Mouse (Mus musculus) gastrocnemius, postnatal 25 days (tissue): Measurements from ENCODE around the gene Ubr4. TPM values are rescaled to one million over a fixed set of nuclear protein-coding genes. Genes with fewer than 3 reads are reported as not detected.
A peak's percentile ranks its signal among the peaks of the same experiment; 100 is the strongest.
"Not testable (repeated sequence)": the region's sequence is repeated elsewhere in the genome, so short reads cannot be mapped to it uniquely, and the experiment has no call there.

Experiments
- DNase-seq: peaks from one replicate; pipeline ENCODE4 v3.0.0; 2022
- total RNA-seq, 2 experiments: library from RNA; stranded (reverse); gene quantifications; 1 replicate in 1 of 2; 2 replicates in 1 of 2; pipeline ENCODE4 v1.2.3; 2021

The Ubr4 gene
- total RNA-seq, 2 experiments from 2014 or later, result 79.0 to 90.6 TPM

GRCm38 (mm10) chr4:139488325-139488724 is 135.9 kb downstream of the Ubr4 start:
- DNase-seq, result no peak

- no peak for DNase-seq
These were observed 137.5 kb downstream of the Ubr4 start for GRCm38 (mm10) chr4:139489946-139490345.

DNA sequence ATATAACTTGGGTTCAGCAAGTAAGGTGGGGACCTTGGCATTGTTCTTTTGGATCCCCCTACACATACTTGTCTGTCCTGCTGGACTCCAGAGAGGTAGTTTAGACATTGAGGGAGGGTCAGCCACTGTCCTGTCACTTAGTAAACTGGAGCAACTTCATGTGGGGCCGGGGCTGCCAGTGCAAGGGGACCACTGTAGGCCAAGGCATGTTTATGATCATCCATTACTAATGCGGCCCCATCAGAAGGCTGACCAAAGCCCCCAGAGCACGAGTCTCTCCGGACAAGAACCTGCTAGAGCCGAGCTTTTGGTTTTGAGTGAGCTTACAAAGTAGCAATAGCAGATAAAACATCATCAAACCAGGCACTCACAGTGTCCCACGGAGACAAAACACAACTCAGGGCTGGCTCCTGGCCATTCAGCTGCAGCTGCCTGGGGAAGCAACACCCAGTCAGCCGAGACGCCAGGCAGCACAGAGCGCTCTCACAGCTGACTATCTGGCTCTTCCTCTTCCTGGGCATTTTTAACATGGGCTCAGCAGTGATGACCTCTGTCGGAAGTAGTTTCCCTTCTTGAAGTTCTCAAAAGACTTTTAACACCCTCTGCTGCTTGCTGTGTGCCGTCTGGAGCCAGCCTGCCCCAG is 138.1 kb downstream of the Ubr4 start:
- peak; percentile 78 for DNase-seq

DNA sequence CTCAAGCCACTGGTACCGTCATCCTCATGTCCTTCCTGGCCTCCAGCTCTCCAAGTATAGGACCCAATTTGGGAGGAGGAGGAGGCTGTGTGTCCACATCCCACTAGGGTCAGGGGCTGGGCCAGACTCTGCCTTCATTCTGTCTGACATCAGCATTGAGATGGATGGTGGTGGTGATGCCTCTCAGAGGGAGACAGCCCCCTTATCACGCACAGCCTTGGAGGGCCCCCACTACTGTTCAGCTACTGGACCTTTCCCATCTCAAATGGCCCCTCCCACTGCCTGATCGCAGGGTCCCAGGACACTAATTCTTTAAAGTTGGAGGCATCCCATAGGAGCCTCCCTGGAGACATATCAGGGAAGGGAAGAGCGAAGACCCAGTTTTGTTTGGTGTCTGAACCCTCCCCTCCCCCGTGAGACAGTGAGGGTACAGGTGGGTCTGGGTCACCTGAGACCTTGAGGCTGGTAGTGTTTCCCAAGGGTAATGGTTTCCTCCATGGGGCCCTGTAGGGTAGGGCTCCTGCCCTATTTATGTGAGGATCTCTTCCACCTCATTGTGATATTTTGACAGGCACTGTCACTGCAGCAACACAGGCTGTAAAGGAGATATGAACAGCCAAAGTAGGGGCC is 139.2 kb downstream of the Ubr4 start:
- no peak for DNase-seq

- DNase-seq, result no peak
These were observed 139.9 kb downstream of the Ubr4 start for GRCm38 (mm10) chr4:139492258-139492833.

GRCm38 (mm10) chr4:139493227-139494025 is 141.0 kb downstream of the Ubr4 start:
- DNase-seq, result no peak

DNA sequence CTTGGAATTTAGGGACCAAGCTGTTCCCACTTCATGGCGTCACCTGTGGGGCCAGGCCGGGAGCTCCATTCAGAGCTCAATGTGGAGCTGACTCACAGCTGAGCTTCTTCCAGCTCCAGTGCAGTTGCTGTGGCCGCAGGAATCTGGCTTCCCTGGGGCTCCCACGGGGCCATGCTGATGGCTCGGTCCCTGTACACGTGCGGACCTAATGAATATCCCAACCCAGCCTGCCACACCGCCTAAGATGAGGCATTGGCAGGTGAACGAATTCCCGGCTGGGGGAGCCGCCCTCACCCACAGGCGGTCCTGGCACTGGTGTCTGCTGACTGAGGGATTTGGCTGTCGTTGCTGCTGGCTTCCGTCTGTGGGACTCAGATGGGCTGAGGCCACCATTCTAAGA is 148.4 kb downstream of the Ubr4 start:
- DNase-seq, result peak; percentile 76

- DNase-seq, result no peak
These were observed 149.3 kb downstream of the Ubr4 start for GRCm38 (mm10) chr4:139501702-139502101.

DNA sequence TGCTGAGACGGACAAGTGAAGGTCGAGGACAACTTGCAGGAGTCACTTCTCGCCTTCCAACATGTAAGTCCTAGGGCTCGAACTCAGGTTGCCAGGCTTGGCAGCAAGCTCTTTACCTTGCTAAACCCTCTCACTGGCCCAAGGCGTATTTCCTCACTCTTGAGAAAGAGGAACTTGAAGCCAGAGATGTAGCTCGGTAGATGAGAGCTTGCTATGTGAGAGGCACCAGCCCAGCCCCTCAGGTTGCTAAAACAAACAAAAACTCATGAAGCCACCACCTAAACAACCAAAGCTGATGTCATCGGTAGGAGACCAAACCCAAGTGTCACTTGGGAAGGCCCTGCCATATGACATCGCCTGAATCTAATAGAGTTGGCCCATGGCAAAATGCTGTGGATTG is 151.5 kb downstream of the Ubr4 start:
- DNase-seq, result no peak

DNA sequence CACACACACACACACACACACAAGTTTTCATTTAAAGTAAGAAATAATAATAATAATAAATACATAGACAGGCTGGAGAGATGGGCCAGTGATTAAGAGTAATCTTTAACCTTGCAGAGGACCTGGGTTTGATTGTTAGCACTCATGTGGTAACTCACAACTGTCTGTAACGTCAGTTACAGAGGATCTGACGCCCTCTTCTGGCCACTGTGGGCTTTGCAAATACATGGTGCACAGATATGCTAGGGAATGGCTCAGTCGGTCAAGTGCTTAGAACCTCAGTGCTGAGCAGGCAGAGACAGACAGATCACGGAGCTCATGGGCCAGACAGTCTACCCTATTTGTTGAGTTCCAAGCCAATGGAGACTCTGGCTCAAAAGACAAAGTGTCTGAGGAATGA is 153.3 kb downstream of the Ubr4 start:
- no peak for DNase-seq

GRCm38 (mm10) chr4:139506727-139507126 is 154.3 kb downstream of the Ubr4 start:
- DNase-seq, result no peak

- no peak for DNase-seq
These were observed 156.7 kb downstream of the Ubr4 start for GRCm38 (mm10) chr4:139509069-139509468.

DNA sequence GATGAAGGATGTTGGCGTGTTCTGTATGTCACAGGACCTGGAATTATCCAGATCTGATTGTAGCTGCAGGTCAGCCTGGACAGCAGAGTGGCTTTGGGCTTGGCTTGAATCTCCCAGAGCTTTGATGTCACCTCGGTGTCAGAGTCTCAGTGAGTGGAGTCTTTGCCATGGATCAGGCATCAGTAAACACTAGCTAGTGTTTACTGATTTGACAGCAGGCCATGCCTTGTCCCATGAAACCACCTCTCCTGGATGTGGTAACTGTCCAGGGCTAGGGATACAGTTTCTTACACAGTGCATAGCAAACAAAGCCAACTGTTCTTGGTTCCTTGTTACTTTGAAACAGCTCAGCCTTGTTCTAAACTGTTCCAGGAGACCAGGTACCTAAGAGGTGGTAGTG is 159.1 kb downstream of the Ubr4 start:
- DNase-seq, result no peak

- no peak for DNase-seq
These were observed 160.6 kb downstream of the Ubr4 start for GRCm38 (mm10) chr4:139512985-139513384.

- no peak for DNase-seq
These were observed 166.8 kb downstream of the Ubr4 start for GRCm38 (mm10) chr4:139519221-139519620.

DNA sequence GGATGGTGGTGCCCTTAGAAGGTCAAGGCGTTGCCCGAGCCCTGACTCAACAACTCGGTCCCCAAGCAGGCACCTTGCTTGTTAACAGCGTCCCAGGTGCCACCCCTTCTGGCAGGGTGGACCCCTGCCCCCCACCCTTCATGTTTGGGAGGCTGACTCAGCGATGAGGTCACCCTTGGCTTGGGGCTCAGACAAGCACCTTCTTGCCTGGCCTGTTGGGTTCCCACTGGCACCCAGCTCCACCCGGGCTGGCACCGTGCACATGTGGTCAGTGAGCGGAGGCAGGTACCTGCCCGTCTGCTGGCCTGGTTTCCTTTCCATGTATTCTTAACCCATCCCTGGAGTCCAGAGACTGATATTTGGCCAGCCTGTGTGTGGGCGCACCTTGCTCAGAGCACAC is 169.5 kb downstream of the Ubr4 start:
- no peak for DNase-seq

DNA sequence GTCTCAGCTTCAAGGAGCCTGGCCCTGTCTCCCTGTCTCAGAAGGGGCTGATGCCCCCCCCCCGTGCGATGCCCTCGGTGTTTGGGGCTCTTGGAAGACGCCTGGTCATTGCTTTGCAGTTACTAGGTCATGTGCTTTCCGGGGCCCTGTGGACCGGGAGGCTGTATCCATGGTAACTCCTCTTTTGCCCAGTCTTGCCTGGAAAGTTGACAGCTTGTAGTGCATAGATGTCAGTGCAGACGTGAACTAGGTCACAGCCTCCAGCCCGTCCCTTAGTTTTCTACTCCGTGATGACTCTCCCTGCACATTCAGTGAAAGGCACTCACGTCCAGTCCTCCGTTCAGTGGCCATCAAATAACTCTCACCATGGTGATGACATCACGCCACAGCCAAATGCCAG is 174.1 kb downstream of the Ubr4 start:
- DNase-seq, result no peak

GRCm38 (mm10) chr4:139530248-139530647 is 177.8 kb downstream of the Ubr4 start, which contains the start of gene Iffo2:
Gene Iffo2 (plus strand): TSS chr4:139530548.
- DNase-seq, result not testable (repeated sequence)

DNA sequence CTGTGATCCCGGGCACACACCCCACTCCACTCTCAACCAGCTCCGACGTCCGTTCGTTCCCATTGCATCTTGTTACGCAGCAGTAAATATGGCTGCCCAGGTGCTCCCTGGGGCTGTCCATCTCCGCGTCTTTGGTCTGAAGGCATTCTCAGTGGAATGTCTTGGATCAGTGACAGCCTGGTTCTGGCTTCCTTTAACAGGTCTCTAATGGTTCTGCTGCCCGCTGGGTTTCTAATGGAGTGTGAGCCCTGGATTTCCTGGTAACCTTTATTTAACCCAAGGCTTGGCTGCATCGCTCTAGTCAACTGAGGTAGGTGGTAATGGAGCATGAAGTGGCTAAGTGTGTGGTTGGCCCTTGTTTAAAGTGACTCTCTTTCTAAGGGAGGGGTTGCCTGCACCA is 179.7 kb downstream of the Ubr4 start:
- no peak for DNase-seq

- DNase-seq, result no peak
These were observed 182.8 kb downstream of the Ubr4 start for GRCm38 (mm10) chr4:139535127-139535695.

- no peak for DNase-seq
These were observed 183.3 kb downstream of the Ubr4 start for GRCm38 (mm10) chr4:139535719-139536118.

DNA sequence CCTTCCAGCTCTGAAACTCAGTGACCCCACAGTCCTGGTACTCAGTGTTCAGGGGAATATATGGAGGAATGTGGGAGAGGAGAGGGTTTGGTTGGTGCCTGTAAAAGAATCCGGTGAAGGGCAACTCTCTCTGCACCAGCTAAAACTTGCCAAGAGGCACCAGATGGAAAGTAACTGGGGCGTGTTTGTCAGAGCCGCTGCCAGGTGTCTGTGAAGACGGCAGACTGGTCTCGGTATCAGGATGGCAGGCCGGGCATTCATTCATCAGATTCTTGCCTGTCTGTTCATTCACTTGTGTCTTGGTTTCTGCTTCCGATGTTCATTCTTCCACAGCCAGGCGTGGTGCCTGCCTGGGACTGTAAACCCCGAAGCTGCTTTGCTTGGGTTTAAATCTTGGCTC is 184.3 kb downstream of the Ubr4 start:
- DNase-seq, result no peak
